Mouse (Mus musculus): ENCODE results near the gene Spata16.
"Not testable (repeated sequence)": the region's sequence is repeated elsewhere in the genome, so short reads cannot be mapped to it uniquely, and the experiment has no call there.

The Spata16 gene

GRCm38 (mm10) chr3:26637402-26637801 is at the start of gene Spata16:
Spata16 (plus strand) TSS chr3:26637620.
- DNase-seq (ENCODE audit: low spot score): no peak

GRCm38 (mm10) chr3:26604861-26605260 is 32.6 kb upstream of the Spata16 start:
- DNase-seq (ENCODE audit: low spot score): no peak

GRCm38 (mm10) chr3:26608531-26608930 is 28.9 kb upstream of the Spata16 start:
- no peak for DNase-seq (ENCODE audit: low spot score)

GRCm38 (mm10) chr3:26639214-26639613 is 1.8 kb downstream of the Spata16 start:
- DNase-seq (ENCODE audit: low spot score): no peak

- DNase-seq (ENCODE audit: low spot score): no peak
Measured at GRCm38 (mm10) chr3:26639851-26640250, 2.4 kb downstream of the Spata16 start.

- no peak for DNase-seq (ENCODE audit: low spot score)
Measured at GRCm38 (mm10) chr3:26640321-26641075, 3.1 kb downstream of the Spata16 start.

- no peak for DNase-seq (ENCODE audit: low spot score)
Measured at GRCm38 (mm10) chr3:26641351-26642249, 4.2 kb downstream of the Spata16 start.

- DNase-seq (ENCODE audit: low spot score): no peak
Measured at GRCm38 (mm10) chr3:26644136-26644535, 6.7 kb downstream of the Spata16 start.

GRCm38 (mm10) chr3:26646834-26647233 is 9.4 kb downstream of the Spata16 start:
- DNase-seq (ENCODE audit: low spot score): no peak

- DNase-seq (ENCODE audit: low spot score): no peak
Measured at GRCm38 (mm10) chr3:26685832-26686231, 48.4 kb downstream of the Spata16 start.

GRCm38 (mm10) chr3:26709492-26709891 is 72.1 kb downstream of the Spata16 start:
- DNase-seq (ENCODE audit: low spot score): not testable (repeated sequence)

- DNase-seq (ENCODE audit: low spot score): no peak
Measured at GRCm38 (mm10) chr3:26727526-26727925, 90.1 kb downstream of the Spata16 start.

- DNase-seq (ENCODE audit: low spot score): no peak
Measured at GRCm38 (mm10) chr3:26750492-26750891, 113.1 kb downstream of the Spata16 start.

GRCm38 (mm10) chr3:26752441-26752840 is 115.0 kb downstream of the Spata16 start:
- DNase-seq (ENCODE audit: low spot score): no peak

- no peak for DNase-seq (ENCODE audit: low spot score)
Measured at GRCm38 (mm10) chr3:26793334-26794101, 156.1 kb downstream of the Spata16 start.

GRCm38 (mm10) chr3:26795851-26796538 is 158.6 kb downstream of the Spata16 start:
- DNase-seq (ENCODE audit: low spot score): no peak

- DNase-seq (ENCODE audit: low spot score): no peak
Measured at GRCm38 (mm10) chr3:26796954-26797353, 159.5 kb downstream of the Spata16 start.

GRCm38 (mm10) chr3:26814307-26814706 is 176.9 kb downstream of the Spata16 start:
- DNase-seq (ENCODE audit: low spot score): no peak

- no peak for DNase-seq (ENCODE audit: low spot score)
Measured at GRCm38 (mm10) chr3:26815764-26816163, 178.3 kb downstream of the Spata16 start.

- no peak for DNase-seq (ENCODE audit: low spot score)
Measured at GRCm38 (mm10) chr3:26819398-26819797, 182.0 kb downstream of the Spata16 start.

- no peak for DNase-seq (ENCODE audit: low spot score)
Measured at GRCm38 (mm10) chr3:26826958-26827839, 189.8 kb downstream of the Spata16 start.
